Mouse (Mus musculus): Measurements from ENCODE around the gene Antxr1. TPM values are rescaled to one million over a fixed set of nuclear protein-coding genes. Genes with fewer than 3 reads are reported as not detected.

The Antxr1 gene
- polyA plus RNA-seq, 1 experiment from 2014 or later: 5.5 TPM

- H3K9me3 ChIP-seq (ENCODE audit: control insufficient read depth, low read length): no peaks in the 10 kb centered on the region
- no peak for ATAC-seq (ENCODE audit: low FRiP score)
- H3K9ac ChIP-seq: no peak overlapping the region
- 80% methylated on average over 13 of the region's 13 CpGs for WGBS
- no peaks in the 10 kb centered on the region for H3K27me3 ChIP-seq (ENCODE audit: control insufficient read depth, insufficient read depth, low read length)
- H3K4me2 ChIP-seq (replicated peaks): no peak overlapping the region
- H3K27ac ChIP-seq: no peak overlapping the region
- DNase-seq (ENCODE audit: low spot score): no peak
- H3K36me3 ChIP-seq (replicated peaks; ENCODE audit: control insufficient read depth, insufficient read depth): no peaks in the 10 kb centered on the region
- no peaks in the 10 kb centered on the region for H3K4me1 ChIP-seq (replicated peaks; ENCODE audit: control insufficient read depth, insufficient read depth, low read length)
- no peak overlapping the region for H3K4me3 ChIP-seq (replicated peaks; ENCODE audit: low read length)
These were observed 116.3 kb downstream of the Antxr1 start for GRCm38 (mm10) chr6:87219061-87219992.

- Histone ChIP-seq H3K4me1 (replicated peaks; ENCODE audit: control insufficient read depth, insufficient read depth, low read length) (no peaks in the 10 kb centered on the region), H3K4me3 (replicated peaks; ENCODE audit: low read length) (no peak overlapping the region), H3K4me2 (replicated peaks) (no peak overlapping the region), H3K9ac (no peak overlapping the region), H3K9me3 (ENCODE audit: control insufficient read depth, low read length) (no peaks in the 10 kb centered on the region), H3K36me3 (replicated peaks; ENCODE audit: control insufficient read depth, insufficient read depth) (no peaks in the 10 kb centered on the region), H3K27me3 (ENCODE audit: control insufficient read depth, insufficient read depth, low read length) (no peaks in the 10 kb centered on the region), H3K27ac (no peak overlapping the region)
- ATAC-seq (ENCODE audit: low FRiP score): no peak
- no peak for DNase-seq (ENCODE audit: low spot score)
- WGBS: 78% methylated on average over 2 of the region's 2 CpGs
These were observed 119.5 kb downstream of the Antxr1 start for GRCm38 (mm10) chr6:87216114-87216591.

- DNase-seq (ENCODE audit: low spot score): no peak
These were observed 122.4 kb downstream of the Antxr1 start for GRCm38 (mm10) chr6:87213262-87213661.

DNA sequence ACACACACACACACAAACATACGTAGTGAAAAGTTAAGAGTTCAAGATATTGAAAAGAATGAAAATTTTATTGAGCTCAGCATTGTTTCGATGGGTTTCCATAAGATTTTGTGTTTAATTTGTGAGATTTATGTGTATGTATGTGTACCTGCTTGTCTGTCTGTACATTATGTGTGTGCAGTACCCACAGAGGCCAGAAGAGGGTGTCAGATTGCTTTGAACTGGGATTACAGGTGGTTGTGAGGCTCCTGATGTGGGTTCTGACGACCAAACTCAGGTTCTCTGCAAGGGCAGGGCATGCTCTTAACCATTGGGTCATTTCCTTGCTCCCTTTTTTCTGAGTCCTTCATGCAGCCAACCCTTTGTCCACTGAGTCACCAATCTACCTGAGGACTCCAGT is 124.1 kb downstream of the Antxr1 start:
- H3K4me1 ChIP-seq (replicated peaks; ENCODE audit: control insufficient read depth, insufficient read depth, low read length): no peaks in the 10 kb centered on the region
- H3K27ac ChIP-seq: no peak overlapping the region
- no peaks in the 10 kb centered on the region for H3K9me3 ChIP-seq (ENCODE audit: control insufficient read depth, low read length)
- no peak overlapping the region for H3K9ac ChIP-seq
- H3K36me3 ChIP-seq (replicated peaks; ENCODE audit: control insufficient read depth, insufficient read depth): no peaks in the 10 kb centered on the region
- WGBS: 85% methylated on average over 3 of the region's 3 CpGs
- no peak overlapping the region for H3K4me3 ChIP-seq (replicated peaks; ENCODE audit: low read length)
- H3K4me2 ChIP-seq (replicated peaks): no peak overlapping the region
- ATAC-seq (ENCODE audit: low FRiP score) (no peak), DNase-seq (ENCODE audit: low spot score) (no peak)
- H3K27me3 ChIP-seq (ENCODE audit: control insufficient read depth, insufficient read depth, low read length): no peaks in the 10 kb centered on the region

More at GRCm38 (mm10) chr6:87213262-87213661, 122.4 kb downstream of the Antxr1 start:
- no peaks in the 10 kb centered on the region for H3K9me3 ChIP-seq (ENCODE audit: control insufficient read depth, low read length)
- H3K27ac ChIP-seq: no peak overlapping the region
- no peaks in the 10 kb centered on the region for H3K36me3 ChIP-seq (replicated peaks; ENCODE audit: control insufficient read depth, insufficient read depth)
- H3K4me3 ChIP-seq (replicated peaks; ENCODE audit: low read length): no peak overlapping the region
- no peaks in the 10 kb centered on the region for H3K27me3 ChIP-seq (ENCODE audit: control insufficient read depth, insufficient read depth, low read length)
- no peak overlapping the region for H3K4me2 ChIP-seq (replicated peaks)
- ATAC-seq (ENCODE audit: low FRiP score): no peak
- no peak overlapping the region for H3K9ac ChIP-seq
- H3K4me1 ChIP-seq (replicated peaks; ENCODE audit: control insufficient read depth, insufficient read depth, low read length): no peaks in the 10 kb centered on the region
- 80% methylated on average over 7 of the region's 7 CpGs for WGBS

DNA sequence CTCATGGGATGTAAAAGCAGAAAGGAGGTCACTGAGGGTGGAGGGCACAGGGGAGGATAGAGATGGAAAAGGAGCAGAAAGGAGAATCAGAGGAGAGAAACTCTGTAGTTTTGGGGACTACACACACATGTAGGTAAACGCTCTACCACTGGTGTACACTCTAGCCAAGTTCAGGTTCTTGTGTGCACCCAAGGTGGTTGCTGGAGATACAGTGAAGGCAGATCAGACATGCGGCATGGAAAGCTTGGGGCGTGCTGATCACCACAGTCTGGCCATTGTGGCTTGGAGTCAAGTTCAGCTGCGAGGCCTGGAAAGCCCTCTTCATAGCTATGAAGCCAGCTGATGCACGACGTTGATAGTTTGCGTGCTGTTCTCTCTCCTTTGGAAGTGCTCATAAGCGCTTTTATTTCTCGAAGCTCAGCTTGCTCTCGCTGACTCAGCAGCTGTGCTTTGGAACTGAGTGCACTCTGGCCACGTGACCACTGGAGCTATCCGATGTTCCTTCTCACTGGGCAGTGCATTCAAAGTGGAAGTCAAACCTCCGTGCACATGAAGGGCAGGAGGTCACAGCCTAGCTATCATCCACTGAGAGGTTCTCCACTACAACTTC is 128.1 kb downstream of the Antxr1 start:
- Histone ChIP-seq H3K4me3 (replicated peaks; ENCODE audit: low read length) (no peak overlapping the region), H3K27ac (0 out of 2 replicates have a peak overlapping the region, but pooled peaks have one; percentile 38), H3K4me2 (replicated peaks) (no peak overlapping the region), H3K4me1 (replicated peaks; ENCODE audit: control insufficient read depth, insufficient read depth, low read length) (no peaks in the 10 kb centered on the region), H3K36me3 (replicated peaks; ENCODE audit: control insufficient read depth, insufficient read depth) (no peaks in the 10 kb centered on the region), H3K9me3 (ENCODE audit: control insufficient read depth, low read length) (no peaks in the 10 kb centered on the region), H3K27me3 (ENCODE audit: control insufficient read depth, insufficient read depth, low read length) (no peaks in the 10 kb centered on the region), H3K9ac (no peak overlapping the region)
- ATAC-seq (ENCODE audit: low FRiP score): no peak
- 60% methylated on average over 13 of the region's 13 CpGs for WGBS
- no peak for DNase-seq (ENCODE audit: low spot score)

DNA sequence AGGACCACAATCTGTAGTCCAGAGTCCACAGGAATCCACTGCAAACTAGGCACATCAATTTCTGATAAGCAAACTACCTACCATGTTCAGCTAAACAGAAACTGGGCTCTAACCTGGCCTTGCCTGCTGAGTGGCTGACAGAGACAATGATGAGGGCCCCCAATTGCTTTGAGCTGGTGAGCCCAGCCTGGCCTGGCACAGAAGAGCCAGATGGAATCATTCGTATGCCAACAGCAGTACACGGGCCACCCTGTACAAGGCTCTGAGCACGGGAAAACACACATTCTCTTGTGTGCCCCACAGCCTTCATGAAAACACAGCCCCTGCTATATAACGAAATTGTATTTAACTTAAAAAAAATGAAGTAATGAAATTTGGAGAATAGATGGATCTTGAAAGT is 128.8 kb downstream of the Antxr1 start:
- Histone ChIP-seq H3K27ac (no peak overlapping the region), H3K9me3 (ENCODE audit: control insufficient read depth, low read length) (no peaks in the 10 kb centered on the region), H3K4me2 (replicated peaks) (no peak overlapping the region), H3K27me3 (ENCODE audit: control insufficient read depth, insufficient read depth, low read length) (no peaks in the 10 kb centered on the region), H3K9ac (no peak overlapping the region), H3K36me3 (replicated peaks; ENCODE audit: control insufficient read depth, insufficient read depth) (no peaks in the 10 kb centered on the region), H3K4me1 (replicated peaks; ENCODE audit: control insufficient read depth, insufficient read depth, low read length) (no peaks in the 10 kb centered on the region), H3K4me3 (replicated peaks; ENCODE audit: low read length) (no peak overlapping the region)
- DNase-seq (ENCODE audit: low spot score) (no peak), ATAC-seq (ENCODE audit: low FRiP score) (no peak)
- WGBS: 92% methylated on average over 4 of the region's 4 CpGs

DNA sequence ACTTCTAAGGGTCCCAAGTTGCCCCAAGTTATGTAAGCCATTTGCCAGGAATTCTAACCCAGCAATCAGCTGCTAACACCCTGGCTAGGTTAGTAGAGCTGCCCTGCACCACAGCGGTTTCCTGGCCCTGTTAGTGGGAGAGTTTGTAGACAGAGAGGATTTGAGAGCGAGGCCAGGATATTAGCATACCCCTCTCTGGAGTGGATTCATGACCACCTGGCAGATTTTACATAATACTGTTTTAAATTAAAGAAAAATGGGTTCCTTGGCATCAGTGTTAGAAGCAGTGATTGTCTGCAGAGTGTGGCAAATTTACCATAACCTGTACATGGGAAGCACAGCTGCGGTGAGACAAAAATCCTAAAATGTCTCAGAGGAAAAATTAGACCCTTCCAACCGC is 132.2 kb downstream of the Antxr1 start:
- Histone ChIP-seq H3K4me1 (replicated peaks; ENCODE audit: control insufficient read depth, insufficient read depth, low read length) (no peaks in the 10 kb centered on the region), H3K27me3 (ENCODE audit: control insufficient read depth, insufficient read depth, low read length) (no peaks in the 10 kb centered on the region), H3K36me3 (replicated peaks; ENCODE audit: control insufficient read depth, insufficient read depth) (no peaks in the 10 kb centered on the region), H3K4me2 (replicated peaks) (no peak overlapping the region), H3K9ac (no peak overlapping the region), H3K9me3 (ENCODE audit: control insufficient read depth, low read length) (no peaks in the 10 kb centered on the region), H3K4me3 (replicated peaks; ENCODE audit: low read length) (no peak overlapping the region), H3K27ac (no peak overlapping the region)
- DNase-seq (ENCODE audit: low spot score) (no peak), ATAC-seq (ENCODE audit: low FRiP score) (no peak)
- 74% methylated on average over 4 of the region's 4 CpGs for WGBS

- Histone ChIP-seq H3K27ac (no peak overlapping the region), H3K9ac (no peak overlapping the region), H3K4me3 (replicated peaks; ENCODE audit: low read length) (no peak overlapping the region), H3K4me2 (replicated peaks) (no peak overlapping the region), H3K36me3 (replicated peaks; ENCODE audit: control insufficient read depth, insufficient read depth) (no peaks in the 10 kb centered on the region), H3K27me3 (ENCODE audit: control insufficient read depth, insufficient read depth, low read length) (no peaks in the 10 kb centered on the region), H3K4me1 (replicated peaks; ENCODE audit: control insufficient read depth, insufficient read depth, low read length) (no peaks in the 10 kb centered on the region), H3K9me3 (ENCODE audit: control insufficient read depth, low read length) (no peaks in the 10 kb centered on the region)
- DNase-seq (ENCODE audit: low spot score) (no peak), ATAC-seq (ENCODE audit: low FRiP score) (no peak)
- 74% methylated on average over 2 of the region's 2 CpGs for WGBS
These were observed 132.6 kb downstream of the Antxr1 start for GRCm38 (mm10) chr6:87203065-87203464.

DNA sequence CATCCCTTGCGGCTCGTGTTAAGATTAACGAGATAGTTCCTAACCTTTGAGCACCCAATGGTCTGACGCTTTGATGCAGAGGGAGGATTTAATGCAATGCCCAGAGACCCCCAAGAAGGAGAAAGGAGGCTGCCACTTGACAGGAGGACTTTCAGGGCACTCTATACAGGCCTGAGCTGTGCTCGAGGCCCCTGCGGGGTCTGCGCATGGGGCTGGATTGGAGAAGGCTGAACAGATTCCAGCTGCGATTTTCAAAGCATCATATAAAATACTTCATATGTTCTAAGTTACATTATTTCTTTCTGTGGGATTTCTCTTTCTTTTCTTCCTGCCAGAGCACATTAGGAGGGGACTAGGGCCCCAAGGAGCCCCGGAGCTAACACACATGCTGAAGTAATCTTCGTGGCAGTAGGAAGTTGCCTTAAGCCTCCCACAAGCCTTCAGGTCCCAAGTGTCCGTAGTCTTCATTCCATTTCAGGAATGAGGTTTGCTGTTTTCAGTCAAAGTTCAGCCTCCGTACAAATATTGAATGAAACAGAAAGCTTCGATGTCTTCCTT is 133.5 kb downstream of the Antxr1 start:
- no peak overlapping the region for H3K27ac ChIP-seq
- no peak overlapping the region for H3K4me3 ChIP-seq (replicated peaks; ENCODE audit: low read length)
- no peaks in the 10 kb centered on the region for H3K27me3 ChIP-seq (ENCODE audit: control insufficient read depth, insufficient read depth, low read length)
- ATAC-seq (ENCODE audit: low FRiP score) (no peak), DNase-seq (ENCODE audit: low spot score) (no peak)
- no peak overlapping the region for H3K9ac ChIP-seq
- H3K36me3 ChIP-seq (replicated peaks; ENCODE audit: control insufficient read depth, insufficient read depth): no peaks in the 10 kb centered on the region
- H3K4me2 ChIP-seq (replicated peaks): no peak overlapping the region
- no peaks in the 10 kb centered on the region for H3K9me3 ChIP-seq (ENCODE audit: control insufficient read depth, low read length)
- no peaks in the 10 kb centered on the region for H3K4me1 ChIP-seq (replicated peaks; ENCODE audit: control insufficient read depth, insufficient read depth, low read length)
- 91% methylated on average over 13 of the region's 13 CpGs for WGBS
